Mouse (Mus musculus): ENCODE measurements around the gene Cckbr.

GRCm38 (mm10) chr7:105418106-105418505 is 7.4 kb upstream of the Cckbr start:
- TF ChIP-seq POLR2A (IDR thresholded peaks at IDR 0.05; ENCODE audit: borderline replicate concordance, extremely low read depth, low read depth, low read length) (no peak), CTCF (IDR thresholded peaks at IDR 0.05; ENCODE audit: insufficient read depth, low read length) (no peak)

Measured in lung, adult 2 months (tissue).